Mouse (Mus musculus): Measurements from ENCODE around the gene Xylt1. TPM values are rescaled to one million over a fixed set of nuclear protein-coding genes. Genes with fewer than 3 reads are reported as not detected.
A peak's percentile ranks its signal among the peaks of the same experiment; 100 is the strongest.

The Xylt1 gene
- total RNA-seq, 2 experiments from 2014 or later, result 47.1 to 51.7 TPM

GRCm38 (mm10) chr7:117553228-117553627, 172.4 kb downstream of the Xylt1 start:
- DNase-seq (ENCODE audit: low spot score in 2 of 2), result peak; percentile 19 to 35

- no peak for DNase-seq (ENCODE audit: low spot score in 2 of 2)
Measured at GRCm38 (mm10) chr7:117555735-117556134, 175.0 kb downstream of the Xylt1 start.

GRCm38 (mm10) chr7:117558166-117558565, 177.4 kb downstream of the Xylt1 start:
- peak in 1 of 2 experiments; percentile 37 for DNase-seq (ENCODE audit: low spot score in 2 of 2)

- DNase-seq (ENCODE audit: low spot score in 2 of 2), result no peak
Measured at GRCm38 (mm10) chr7:117559051-117559450, 178.3 kb downstream of the Xylt1 start.

- no peak for DNase-seq (ENCODE audit: low spot score in 2 of 2)
Measured at GRCm38 (mm10) chr7:117563939-117564499, 183.2 kb downstream of the Xylt1 start.

- DNase-seq (ENCODE audit: low spot score in 2 of 2), result no peak
Measured at GRCm38 (mm10) chr7:117564627-117565026, 183.8 kb downstream of the Xylt1 start.

- DNase-seq (ENCODE audit: low spot score in 2 of 2), result no peak
Measured at GRCm38 (mm10) chr7:117566115-117566514, 185.3 kb downstream of the Xylt1 start.

GRCm38 (mm10) chr7:117566833-117567232, 186.1 kb downstream of the Xylt1 start:
- no peak for DNase-seq (ENCODE audit: low spot score in 2 of 2)

- no peak for DNase-seq (ENCODE audit: low spot score in 2 of 2)
Measured at GRCm38 (mm10) chr7:117567252-117567651, 186.5 kb downstream of the Xylt1 start.

GRCm38 (mm10) chr7:117567653-117568340, 187.0 kb downstream of the Xylt1 start:
- DNase-seq (ENCODE audit: low spot score in 2 of 2), result no peak

GRCm38 (mm10) chr7:117571131-117571530, 190.4 kb downstream of the Xylt1 start:
- DNase-seq (ENCODE audit: low spot score in 2 of 2), result no peak

GRCm38 (mm10) chr7:117571713-117572112, 190.9 kb downstream of the Xylt1 start:
- no peak for DNase-seq (ENCODE audit: low spot score in 2 of 2)

GRCm38 (mm10) chr7:117573170-117573569, 192.4 kb downstream of the Xylt1 start:
- peak in 1 of 2 experiments; percentile 29 for DNase-seq (ENCODE audit: low spot score in 2 of 2)

GRCm38 (mm10) chr7:117575417-117575816, 194.6 kb downstream of the Xylt1 start:
- no peak for DNase-seq (ENCODE audit: low spot score in 2 of 2)

GRCm38 (mm10) chr7:117577035-117577434, 196.3 kb downstream of the Xylt1 start:
- no peak for DNase-seq (ENCODE audit: low spot score in 2 of 2)

GRCm38 (mm10) chr7:117585164-117585563, 204.4 kb downstream of the Xylt1 start:
- peak; percentile 14 to 36 for DNase-seq (ENCODE audit: low spot score in 2 of 2)

- no peak for DNase-seq (ENCODE audit: low spot score in 2 of 2)
Measured at GRCm38 (mm10) chr7:117586811-117587210, 206.0 kb downstream of the Xylt1 start.

GRCm38 (mm10) chr7:117587234-117587929, 206.6 kb downstream of the Xylt1 start:
- DNase-seq (ENCODE audit: low spot score in 2 of 2), result peak in 1 of 2 experiments; percentile 43

- no peak for DNase-seq (ENCODE audit: low spot score in 2 of 2)
Measured at GRCm38 (mm10) chr7:117588426-117588825, 207.6 kb downstream of the Xylt1 start.

- no peak for DNase-seq (ENCODE audit: low spot score in 2 of 2)
Measured at GRCm38 (mm10) chr7:117589359-117589758, 208.6 kb downstream of the Xylt1 start.

- no peak for DNase-seq (ENCODE audit: low spot score in 2 of 2)
Measured at GRCm38 (mm10) chr7:117589820-117590219, 209.0 kb downstream of the Xylt1 start.

- no peak for DNase-seq (ENCODE audit: low spot score in 2 of 2)
Measured at GRCm38 (mm10) chr7:117594191-117594590, 213.4 kb downstream of the Xylt1 start.
